ENCODE assay signal across 25 mouse cellular contexts in genomic region chr4:14056085-14056484, GRCm38 (mm10).
DNase-seq lines count a peak whose midpoint lies in the region; ATAC-seq lines count a peak whose summit lies in the region.
"Had no signal": no experiment of that assay in that cellular context is flagged by ENCODE, and none has a peak within 500 bp of the region (broad histone marks: within the 10 kb centered on the region; RNA-seq: fewer than 3 reads in every experiment).

No protein-coding gene starts in this region.

- no peaks in the 10 kb centered on the region for H3K27me3 ChIP-seq in forebrain, embryonic 12.5 days
- H3K27me3 ChIP-seq in forebrain, embryonic 10.5 days (ENCODE audit: poor library complexity, severe bottlenecking) = no peaks in the 10 kb centered on the region
- H3K27me3 ChIP-seq in intestine, embryonic 16.5 days (replicated peaks; ENCODE audit: control insufficient read depth, insufficient read depth, low read length) = no peaks in the 10 kb centered on the region
- no peaks in the 10 kb centered on the region for H3K27me3 ChIP-seq in intestine, embryonic 15.5 days (replicated peaks)
- no peaks in the 10 kb centered on the region for H3K27me3 ChIP-seq in forebrain, embryonic 16.5 days (replicated peaks; ENCODE audit: control insufficient read depth, insufficient read depth, low read length)
- no peaks in the 10 kb centered on the region for H3K27me3 ChIP-seq in limb, embryonic 10.5 days (ENCODE audit: low read depth, poor library complexity, severe bottlenecking)
- H3K27me3 ChIP-seq: heart, embryonic 13.5 days had no signal

- no peak for DNase-seq in forebrain, embryonic 10.5 days (ENCODE audit: extremely low spot score, low spot score)
- DNase-seq in A20 (ENCODE audit: low read depth, low spot score) = peak; percentile 21
- DNase-seq in lung, adult 18-20 months = no peak
- no peak for DNase-seq in limb, embryonic 10.5 days (ENCODE audit: low spot score)
- DNase-seq: adrenal gland, adult 8-10 months; adrenal gland, postnatal 25 days; B cell, adult 2 months; cerebellum, adult 18-20 months; cerebellum, adult 9-10 months; cerebellum, postnatal 14 days; gastrocnemius, postnatal 10 days; gastrocnemius, postnatal 36 days; heart, adult 2 months; heart, postnatal 14 days; heart, postnatal 4 days; kidney, adult 11 months had no signal

- H3K9ac ChIP-seq in forebrain, embryonic 12.5 days = no peak overlapping the region
- no peak overlapping the region for H3K9ac ChIP-seq in intestine, embryonic 16.5 days (ENCODE audit: low read depth, low read length)
- no peak overlapping the region for H3K9ac ChIP-seq in intestine, embryonic 15.5 days
- H3K9ac ChIP-seq in forebrain, embryonic 16.5 days (replicated peaks; ENCODE audit: low read depth, low read length) = no peak overlapping the region
- H3K9ac ChIP-seq: heart, embryonic 13.5 days; hindbrain, embryonic 14.5 days had no signal

- H3K4me1 ChIP-seq in forebrain, embryonic 12.5 days = peaks cover 5% of the 10 kb centered on the region; the same call in 1 of the 2 replicates
- no peaks in the 10 kb centered on the region for H3K4me1 ChIP-seq in forebrain, embryonic 10.5 days
- H3K4me1 ChIP-seq in intestine, embryonic 16.5 days (ENCODE audit: control insufficient read depth, insufficient read depth, low read length) = no peaks in the 10 kb centered on the region
- no peaks in the 10 kb centered on the region for H3K4me1 ChIP-seq in intestine, embryonic 15.5 days (replicated peaks)
- peaks cover 5% of the 10 kb centered on the region for H3K4me1 ChIP-seq in forebrain, embryonic 16.5 days (replicated peaks; ENCODE audit: control insufficient read depth, insufficient read depth, low read length)
- H3K4me1 ChIP-seq in limb, embryonic 10.5 days = no peaks in the 10 kb centered on the region
- H3K4me1 ChIP-seq: heart, embryonic 10.5 days had no signal

- WGBS in forebrain, embryonic 12.5 days = 56% methylated on average over 1 of the region's 1 CpGs
- WGBS in forebrain, embryonic 10.5 days = 94% methylated on average over 1 of the region's 1 CpGs
- 73% methylated on average over 1 of the region's 1 CpGs for WGBS in intestine, embryonic 16.5 days
- 85% methylated on average over 1 of the region's 1 CpGs for whole genome bisulfite sequencing in intestine, embryonic 15.5 days
- 19% methylated on average over 1 of the region's 1 CpGs for WGBS in forebrain, embryonic 16.5 days
- WGBS in limb, embryonic 10.5 days = 91% methylated on average over 1 of the region's 1 CpGs

- no peak overlapping the region for H3K27ac ChIP-seq in forebrain, embryonic 12.5 days
- no peak overlapping the region for H3K27ac ChIP-seq in forebrain, embryonic 10.5 days
- no peak overlapping the region for H3K27ac ChIP-seq in intestine, embryonic 16.5 days (ENCODE audit: low read length)
- H3K27ac ChIP-seq in intestine, embryonic 15.5 days = no peak overlapping the region
- H3K27ac ChIP-seq in forebrain, embryonic 16.5 days (ENCODE audit: low read length) = no peak overlapping the region
- no peak overlapping the region for H3K27ac ChIP-seq in limb, embryonic 10.5 days
- H3K27ac ChIP-seq: heart, adult 2 months; heart, embryonic 10.5 days; heart, embryonic 13.5 days; hindbrain, postnatal 0 days had no signal

- ATAC-seq in forebrain, embryonic 12.5 days (ENCODE audit: low FRiP score) = 0 out of 2 replicates have a peak, but pooled peaks have one; percentile 20
- ATAC-seq in intestine, embryonic 16.5 days = peak; percentile 23; the same call in 1 of the 2 replicates
- no peak for ATAC-seq in intestine, embryonic 15.5 days
- peak; percentile 60; the same call in 1 of the 2 replicates for ATAC-seq in forebrain, embryonic 16.5 days
- ATAC-seq: hindbrain, postnatal 0 days; inflammation-experienced regulatory T-cells, adult 6 months had no signal

- H3K36me3 ChIP-seq in forebrain, embryonic 12.5 days (replicated peaks) = no peaks in the 10 kb centered on the region
- no peaks in the 10 kb centered on the region for H3K36me3 ChIP-seq in forebrain, embryonic 10.5 days (replicated peaks)
- no peaks in the 10 kb centered on the region for H3K36me3 ChIP-seq in intestine, embryonic 16.5 days (ENCODE audit: control insufficient read depth, insufficient read depth, low read length)
- no peaks in the 10 kb centered on the region for H3K36me3 ChIP-seq in intestine, embryonic 15.5 days
- no peaks in the 10 kb centered on the region for H3K36me3 ChIP-seq in forebrain, embryonic 16.5 days (ENCODE audit: control insufficient read depth, insufficient read depth)
- H3K36me3 ChIP-seq in limb, embryonic 10.5 days = no peaks in the 10 kb centered on the region
- H3K36me3 ChIP-seq: heart, embryonic 10.5 days; heart, embryonic 13.5 days had no signal

- H3K9me3 ChIP-seq in forebrain, embryonic 12.5 days = no peaks in the 10 kb centered on the region
- H3K9me3 ChIP-seq in forebrain, embryonic 10.5 days = no peaks in the 10 kb centered on the region
- H3K9me3 ChIP-seq in intestine, embryonic 16.5 days (ENCODE audit: control insufficient read depth, low read length) = no peaks in the 10 kb centered on the region
- no peaks in the 10 kb centered on the region for H3K9me3 ChIP-seq in intestine, embryonic 15.5 days
- no peaks in the 10 kb centered on the region for H3K9me3 ChIP-seq in forebrain, embryonic 16.5 days (ENCODE audit: control insufficient read depth, low read length)
- no peaks in the 10 kb centered on the region for H3K9me3 ChIP-seq in limb, embryonic 10.5 days (replicated peaks)
- H3K9me3 ChIP-seq: heart, embryonic 10.5 days; heart, embryonic 13.5 days had no signal

- no peak overlapping the region for H3K4me3 ChIP-seq in forebrain, embryonic 12.5 days (replicated peaks)
- no peak overlapping the region for H3K4me3 ChIP-seq in forebrain, embryonic 10.5 days
- H3K4me3 ChIP-seq in intestine, embryonic 16.5 days (ENCODE audit: low read length) = no peak overlapping the region
- no peak overlapping the region for H3K4me3 ChIP-seq in intestine, embryonic 15.5 days (replicated peaks)
- H3K4me3 ChIP-seq in forebrain, embryonic 16.5 days (replicated peaks; ENCODE audit: low read length) = no peak overlapping the region
- H3K4me3 ChIP-seq in limb, embryonic 10.5 days = no peak overlapping the region
- H3K4me3 ChIP-seq: heart, adult 2 months; heart, embryonic 10.5 days; heart, embryonic 13.5 days had no signal

- H3K4me2 ChIP-seq in forebrain, embryonic 12.5 days = no peak overlapping the region
- H3K4me2 ChIP-seq in intestine, embryonic 16.5 days (ENCODE audit: low read depth, low read length) = no peak overlapping the region
- no peak overlapping the region for H3K4me2 ChIP-seq in intestine, embryonic 15.5 days (replicated peaks)
- no peak overlapping the region for H3K4me2 ChIP-seq in forebrain, embryonic 16.5 days (ENCODE audit: low read length)
- H3K4me2 ChIP-seq: heart, embryonic 13.5 days; hindbrain, embryonic 14.5 days had no signal
